8 mouse cellular contexts compared by ENCODE assay signal in genomic region chr4:136144927-136145292, GRCm38 (mm10). TPM values are rescaled to one million over a fixed set of nuclear protein-coding genes. Genes with fewer than 3 reads are reported as not detected.
DNase-seq lines count a peak whose midpoint lies in the region; ATAC-seq and TF ChIP-seq lines count a peak whose summit lies in the region.

No protein-coding gene starts in this region.

- peak overlapping the region; percentile 69 for H3K27ac ChIP-seq in neural tube, embryonic 11.5 days (ENCODE audit: low read depth, low read length)
- H3K27ac ChIP-seq in limb, embryonic 14.5 days (replicated peaks; ENCODE audit: low read depth, low read length): peak overlapping the region; percentile 99
- H3K27ac ChIP-seq in stomach, embryonic 15.5 days: peak overlapping the region; percentile 94

- no peak for ATAC-seq in neural tube, embryonic 11.5 days (ENCODE audit: insufficient read depth, low FRiP score, low TSS enrichment)
- no peak for ATAC-seq in limb, embryonic 14.5 days (ENCODE audit: low FRiP score, low read depth)
- no peak for ATAC-seq in stomach, embryonic 15.5 days (ENCODE audit: insufficient read depth, low FRiP score, low read depth)

- WGBS in neural tube, embryonic 11.5 days: under 1% methylated on average over 11 of the region's 11 CpGs
- WGBS in limb, embryonic 14.5 days: 2% methylated on average over 11 of the region's 11 CpGs
- under 1% methylated on average over 11 of the region's 11 CpGs for WGBS in stomach, embryonic 15.5 days

- H3K4me1 ChIP-seq in neural tube, embryonic 11.5 days (ENCODE audit: control insufficient read depth, insufficient read depth, low read length): peaks cover 61% of the 10 kb centered on the region
- H3K4me1 ChIP-seq in limb, embryonic 14.5 days (ENCODE audit: control insufficient read depth, insufficient read depth, low read length): peaks cover 62% of the 10 kb centered on the region
- H3K4me1 ChIP-seq in stomach, embryonic 15.5 days: peaks cover 48% of the 10 kb centered on the region

- H3K36me3 ChIP-seq in neural tube, embryonic 11.5 days (ENCODE audit: control insufficient read depth, insufficient read depth, low read length): no peaks in the 10 kb centered on the region; the same call in 1 of the 2 replicates
- H3K36me3 ChIP-seq in limb, embryonic 14.5 days (ENCODE audit: control insufficient read depth, insufficient read depth, low read length): peaks cover 12% of the 10 kb centered on the region
- no peaks in the 10 kb centered on the region for H3K36me3 ChIP-seq in stomach, embryonic 15.5 days

- H3K9me3 ChIP-seq in neural tube, embryonic 11.5 days (ENCODE audit: control insufficient read depth, low read length): no peaks in the 10 kb centered on the region
- no peaks in the 10 kb centered on the region for H3K9me3 ChIP-seq in limb, embryonic 14.5 days (ENCODE audit: control insufficient read depth, low read length)
- H3K9me3 ChIP-seq in stomach, embryonic 15.5 days: no peaks in the 10 kb centered on the region

- H3K4me3 ChIP-seq in neural tube, embryonic 11.5 days (ENCODE audit: low read depth, low read length): peak overlapping the region; percentile 81
- H3K4me3 ChIP-seq in limb, embryonic 14.5 days (replicated peaks; ENCODE audit: low read length): peak overlapping the region; percentile 72
- peak overlapping the region; percentile 70 for H3K4me3 ChIP-seq in stomach, embryonic 15.5 days (replicated peaks)

- peak overlapping the region; percentile 92 for H3K9ac ChIP-seq in neural tube, embryonic 11.5 days (ENCODE audit: low read length)
- peak overlapping the region; percentile 91 for H3K9ac ChIP-seq in limb, embryonic 14.5 days (ENCODE audit: low read depth, low read length, severe bottlenecking)
- H3K9ac ChIP-seq in stomach, embryonic 15.5 days: peak overlapping the region; percentile 78

- peak overlapping the region; percentile 83 for H3K4me2 ChIP-seq in neural tube, embryonic 11.5 days (ENCODE audit: low read depth)
- H3K4me2 ChIP-seq in limb, embryonic 14.5 days (replicated peaks; ENCODE audit: low read depth, low read length, severe bottlenecking): peak overlapping the region; percentile 64
- H3K4me2 ChIP-seq in stomach, embryonic 15.5 days: peak overlapping the region; percentile 71

- no peaks in the 10 kb centered on the region for H3K27me3 ChIP-seq in neural tube, embryonic 11.5 days (ENCODE audit: control insufficient read depth, insufficient read depth, low read length)
- no peaks in the 10 kb centered on the region for H3K27me3 ChIP-seq in limb, embryonic 14.5 days (ENCODE audit: control insufficient read depth, insufficient read depth, low read length)
- no peaks in the 10 kb centered on the region for H3K27me3 ChIP-seq in stomach, embryonic 15.5 days (replicated peaks)

- DNase-seq in adrenal gland, postnatal 14 days: peak; percentile 51
- no peak for DNase-seq in adrenal gland, postnatal 36 days
- DNase-seq in neural tube, embryonic 11.5 days (ENCODE audit: low spot score): no peak
- no peak for DNase-seq in neural tube, embryonic 10.5 days (ENCODE audit: extremely low spot score, low spot score)
- DNase-seq in limb, embryonic 14.5 days (ENCODE audit: low spot score): no peak
- DNase-seq in cerebellum, postnatal 14 days: no peak
- DNase-seq in thymus, postnatal 14 days: no peak

- no peak; the same call in 1 of the 2 replicates for TF ChIP-seq POLR2A in limb, embryonic 14.5 days (IDR thresholded peaks at IDR 0.05; ENCODE audit: borderline replicate concordance, extremely low read depth, insufficient read depth, insufficient read length)

RNA-seq across cellular contexts. Expression of gene Id3, which starts 1.6 kb away (rescaled TPM):
- total RNA-seq in adrenal gland, postnatal 14 days (2021): 91.3 and 98.0 TPM in 2 replicates
- 10 to 100 TPM; 60.0 to 74.0 TPM for total RNA-seq in adrenal gland, postnatal 36 days (2021)
- polyA plus RNA-seq in neural tube, embryonic 11.5 days (2014; fragmentation: Nextera tagmentation; extraction: Ambion mirVana): 440 and 470 TPM in 2 replicates
- 417 and 561 TPM in 2 replicates for polyA plus RNA-seq in limb, embryonic 14.5 days (2012; rRNA removed)
- 500 and 565 TPM in 2 replicates for polyA plus RNA-seq in limb, embryonic 14.5 days (2014; fragmentation: Nextera tagmentation; extraction: Ambion mirVana)
- 274 and 292 TPM in 2 replicates for polyA plus RNA-seq in stomach, embryonic 15.5 days (2015; fragmentation: Nextera tagmentation; extraction: Ambion mirVana)

RNA-seq across cellular contexts. Expression of gene E2f2, which starts 27.3 kb away (rescaled TPM):
- total RNA-seq in adrenal gland, postnatal 14 days (2021): 12.0 and 13.6 TPM in 2 replicates
- 1 to 10 TPM; 2.1 to 2.3 TPM for total RNA-seq in adrenal gland, postnatal 36 days (2021)
- polyA plus RNA-seq in neural tube, embryonic 11.5 days (2014; fragmentation: Nextera tagmentation; extraction: Ambion mirVana): 7.2 and 7.6 TPM in 2 replicates
- 8.9 and 9.4 TPM in 2 replicates for polyA plus RNA-seq in limb, embryonic 14.5 days (2012; rRNA removed)
- 5.9 and 6.8 TPM in 2 replicates for polyA plus RNA-seq in limb, embryonic 14.5 days (2014; fragmentation: Nextera tagmentation; extraction: Ambion mirVana)
- 8.6 and 11.4 TPM in 2 replicates for polyA plus RNA-seq in stomach, embryonic 15.5 days (2015; fragmentation: Nextera tagmentation; extraction: Ambion mirVana)
